Mouse (Mus musculus) liver, embryonic 14.5 days (tissue): ENCODE data around the gene Tdp1. TPM values are rescaled to one million over a fixed set of nuclear protein-coding genes. Genes with fewer than 3 reads are reported as not detected.

Experiments used
- ATAC-seq: fragments of 200-750 bp; cut with Nextera tagmentation; 2 replicates; pipeline ENCODE4 v1.8.0; 2017; ENCODE audit warnings: moderate number of reproducible peaks, mild to moderate bottlenecking, moderate library complexity; ENCODE audit not compliant: insufficient read depth
- DNase-seq, 3 experiments: peaks; one replicate each; pipeline ENCODE4 v3.0.0-alpha.2; 2012 to 2013; ENCODE audit warnings: low read depth in 3 of 3, low spot score in 3 of 3
- H3K27ac ChIP-seq: fragments of 300-500 bp; sonication (generic); 2 replicates; pipeline ENCODE4 v1.5.1; 2014; ENCODE audit warnings: moderate library complexity, mild to moderate bottlenecking, control low read depth, inconsistent platforms
- H3K27me3 ChIP-seq: fragments of 300-500 bp; sonication (generic); 2 replicates; pipeline ENCODE4 v1.6.1; 2014; ENCODE audit warnings: mild to moderate bottlenecking, low read length, moderate library complexity; ENCODE audit not compliant: control insufficient read depth, insufficient read depth
- H3K36me3 ChIP-seq: fragments of 300-500 bp; sonication (generic); replicated peaks from 2 replicates; pipeline ENCODE4 v1.6.1; 2014; ENCODE audit warnings: low read depth; ENCODE audit not compliant: control insufficient read depth, insufficient read depth
- H3K4me1 ChIP-seq, 2 experiments: fragments of 200-500 bp in 1 of 2; fragments of 300-500 bp in 1 of 2; sonication (generic) in 1 of 2; replicated peaks; 2 replicates each; pipeline ENCODE4 v1.6.1; 2012 to 2014; ENCODE audit warnings: antibody characterized with exemption in 1 of 2, inconsistent platforms in 1 of 2, low read length in 1 of 2; ENCODE audit not compliant: control insufficient read depth in 2 of 2, insufficient read depth in 2 of 2
- H3K4me2 ChIP-seq: fragments of 300-500 bp; sonication (generic); 2 replicates; pipeline ENCODE4 v1.6.1; 2014; ENCODE audit warnings: low read depth, mild to moderate bottlenecking, control low read depth, moderate library complexity
- H3K4me3 ChIP-seq, 2 experiments: fragments of 200-500 bp in 1 of 2; fragments of 300-500 bp in 1 of 2; sonication (generic) in 1 of 2; 2 replicates each; pipeline ENCODE4 v1.5.1; 2012 to 2014; ENCODE audit warnings: low read depth in 2 of 2, low read length in 2 of 2, mild to moderate bottlenecking in 2 of 2, control low read depth in 1 of 2, inconsistent platforms in 1 of 2, moderate library complexity in 1 of 2; ENCODE audit not compliant: insufficient read depth in 1 of 2
- H3K9ac ChIP-seq: fragments of 300-500 bp; sonication (generic); replicated peaks from 2 replicates; pipeline ENCODE4 v1.6.1; 2014; ENCODE audit warnings: mild to moderate bottlenecking, control low read depth, moderate library complexity
- H3K9me3 ChIP-seq: fragments of 300-500 bp; sonication (generic); 2 replicates; pipeline ENCODE4 v1.6.1; 2016; ENCODE audit warnings: low read length, mixed read lengths; ENCODE audit not compliant: control insufficient read depth
- CTCF ChIP-seq: IDR thresholded peaks from 2 replicates; pipeline ENCODE4 v1.5.1; 2016; ENCODE audit warnings: antibody characterized with exemption, low read depth, control low read depth
- EP300 ChIP-seq: IDR thresholded peaks from 2 replicates; pipeline ENCODE4 v1.6.1; 2016; ENCODE audit warnings: antibody characterized with exemption, low read depth
- WGBS: fragments of 180-500 bp; shearing (Covaris S2); extraction: QIAGEN DNeasy Blood & Tissue Kit; methylation state at CpG from one replicate; pipeline ENCODE4 v1.1.7; 2014; ENCODE audit not compliant: insufficient replicate concordance; 5-methylcytosine and 5-hydroxymethylcytosine counted together
- polyA plus RNA-seq, 2 experiments: library from polyadenylated mRNA; depleted of rRNA in 1 of 2; stranded (reverse) in 1 of 2; unstranded in 1 of 2; fragments of >200 nt; fragmentation: Nextera tagmentation in 1 of 2; extraction: Ambion mirVana in 1 of 2; gene quantifications; 2 replicates each; pipeline versions ENCODE4 v1.2.1 to v1.2.3; 2012 to 2014

Tdp1 gene
- polyA plus RNA-seq, 2 experiments, result 16.8 to 23.3 TPM

- Histone ChIP-seq H3K4me1 (no peaks in the 10 kb centered on the region), H3K4me3 (no peak overlapping the region), H3K27me3 (peaks cover 3% of the 10 kb centered on the region), H3K4me2 (no peak overlapping the region), H3K27ac (no peak overlapping the region), H3K36me3 (no peaks in the 10 kb centered on the region), H3K9ac (no peak overlapping the region), H3K9me3 (no peaks in the 10 kb centered on the region)
- 50% methylated on average over 1 of the region's 1 CpGs for WGBS
- DNase-seq, result no peak
- TF ChIP-seq CTCF (peak; percentile 56), EP300 (no peak)
- no peak for ATAC-seq
These were observed 89.3 kb downstream of the Tdp1 start for GRCm38 (mm10) chr12:99973659-99974058.

DNA sequence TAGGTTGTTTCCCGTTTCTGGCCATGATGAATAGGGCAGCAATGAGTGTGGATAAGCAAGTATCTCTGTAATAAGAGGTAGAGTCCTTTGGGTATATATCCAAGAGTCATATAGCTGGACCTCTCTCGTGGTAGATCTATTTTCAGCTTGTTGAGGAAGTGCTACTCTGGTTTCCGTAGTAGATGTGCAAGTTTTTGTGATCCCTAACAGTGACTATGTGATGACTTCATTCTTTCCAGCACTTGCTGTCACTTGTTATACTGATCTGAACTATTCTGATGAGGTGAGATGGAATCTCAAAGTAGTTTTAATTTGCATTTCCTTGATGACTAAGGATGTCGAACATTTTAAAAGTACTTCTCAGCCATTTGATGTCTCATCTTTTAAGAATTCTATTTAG is 95.2 kb downstream of the Tdp1 start:
- Histone ChIP-seq H3K27me3 (no peaks in the 10 kb centered on the region), H3K27ac (no peak overlapping the region), H3K4me2 (no peak overlapping the region), H3K9me3 (no peaks in the 10 kb centered on the region), H3K4me3 (no peak overlapping the region), H3K4me1 (no peaks in the 10 kb centered on the region), H3K9ac (no peak overlapping the region), H3K36me3 (no peaks in the 10 kb centered on the region)
- DNase-seq (no peak), ATAC-seq (no peak)
- WGBS, result 41% methylated on average over 4 of the region's 4 CpGs
- no peak for TF ChIP-seq CTCF
- no peak for TF ChIP-seq EP300

GRCm38 (mm10) chr12:99986797-99987196 is 102.5 kb downstream of the Tdp1 start:
- TF ChIP-seq CTCF (no peak), EP300 (no peak)
- Histone ChIP-seq H3K4me1 (no peaks in the 10 kb centered on the region), H3K4me2 (no peak overlapping the region), H3K4me3 (no peak overlapping the region), H3K36me3 (no peaks in the 10 kb centered on the region), H3K27me3 (no peaks in the 10 kb centered on the region), H3K9me3 (no peaks in the 10 kb centered on the region; the same call in 1 of the 2 replicates), H3K27ac (no peak overlapping the region), H3K9ac (no peak overlapping the region)
- WGBS, result 68% methylated on average over 5 of the region's 5 CpGs
- DNase-seq (no peak), ATAC-seq (no peak)

GRCm38 (mm10) chr12:99988144-99988543 is 103.8 kb downstream of the Tdp1 start:
- Histone ChIP-seq H3K4me3 (no peak overlapping the region), H3K27ac (no peak overlapping the region), H3K27me3 (no peaks in the 10 kb centered on the region), H3K36me3 (no peaks in the 10 kb centered on the region), H3K9ac (no peak overlapping the region), H3K4me1 (no peaks in the 10 kb centered on the region), H3K9me3 (no peaks in the 10 kb centered on the region; the same call in 1 of the 2 replicates), H3K4me2 (no peak overlapping the region)
- 72% methylated on average over 2 of the region's 2 CpGs for WGBS
- no peak for ATAC-seq
- TF ChIP-seq EP300 (no peak), CTCF (no peak)
- DNase-seq, result no peak

DNA sequence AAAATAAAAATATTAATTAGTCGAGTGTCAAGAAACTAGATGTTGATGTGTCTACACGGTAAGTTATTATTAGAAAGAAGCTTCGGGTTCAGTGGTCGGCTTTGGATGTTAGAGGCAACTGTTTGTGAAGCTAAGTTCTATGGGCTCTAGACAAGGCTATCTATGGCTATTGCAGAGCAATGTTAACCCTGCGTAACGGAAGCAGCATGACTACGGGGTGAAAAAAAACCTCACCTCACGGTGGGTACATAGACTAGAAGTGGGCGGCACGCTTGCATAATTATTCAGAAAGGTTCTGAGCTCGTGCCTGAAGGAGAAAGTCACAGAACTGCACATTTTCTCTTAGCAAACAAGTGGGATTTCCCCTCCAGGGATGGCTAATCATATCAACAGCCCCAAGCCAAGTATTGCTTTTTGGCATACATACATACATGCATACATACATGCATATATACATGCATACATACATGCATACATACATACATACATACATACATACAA is 108.1 kb downstream of the Tdp1 start:
- Histone ChIP-seq H3K9ac (no peak overlapping the region), H3K36me3 (no peaks in the 10 kb centered on the region), H3K4me3 (no peak overlapping the region), H3K27me3 (no peaks in the 10 kb centered on the region), H3K4me1 (no peaks in the 10 kb centered on the region), H3K27ac (no peak overlapping the region), H3K9me3 (no peaks in the 10 kb centered on the region; the same call in 1 of the 2 replicates), H3K4me2 (no peak overlapping the region)
- TF ChIP-seq CTCF (no peak), EP300 (no peak)
- DNase-seq (no peak), ATAC-seq (no peak)
- WGBS, result 71% methylated on average over 11 of the region's 11 CpGs
